Mouse (Mus musculus) lung, adult 18-20 months (tissue): Measurements from ENCODE around the gene Hist1h2bn.
"Not testable (repeated sequence)": the region's sequence is repeated elsewhere in the genome, so short reads cannot be mapped to it uniquely, and the experiment has no call there.

Experiments
- DNase-seq, 2 experiments: peaks; one replicate each; pipeline ENCODE4 v3.0.0; 2022; ENCODE audit warnings: mixed read lengths in 2 of 2

Gene Hist1h2bn

GRCm38 (mm10) chr13:21782361-21783254 lies 28.7 kb downstream of the Hist1h2bn start:
- not testable (repeated sequence) for DNase-seq

DNA sequence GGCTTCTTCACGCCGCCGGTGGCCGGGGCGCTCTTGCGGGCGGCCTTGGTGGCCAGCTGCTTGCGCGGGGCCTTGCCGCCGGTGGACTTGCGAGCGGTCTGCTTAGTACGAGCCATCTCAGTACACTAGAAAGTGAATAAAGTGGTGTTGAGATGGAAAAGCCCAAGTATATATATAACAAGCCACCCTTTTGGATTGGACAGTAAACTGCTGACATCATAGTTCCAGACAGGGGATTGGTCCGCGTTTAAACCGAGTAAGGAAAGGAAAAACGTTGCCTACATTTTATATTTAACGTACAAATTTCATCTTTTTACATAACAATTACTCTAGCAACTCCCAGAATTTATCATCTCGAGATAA lies 29.3 kb downstream of the Hist1h2bn start, which contains the start of gene Hist1h3i:
TSS of gene Hist1h3i (minus strand) at position 116 of the 363 bp plus-strand sequence.
- peak; percentile 12 to 27 for DNase-seq

- peak in 1 of 2 experiments; percentile 7 for DNase-seq
Measured at GRCm38 (mm10) chr13:21783734-21784161, 29.8 kb downstream of the Hist1h2bn start.

GRCm38 (mm10) chr13:21784311-21784710 lies 30.4 kb downstream of the Hist1h2bn start:
- no peak for DNase-seq

- DNase-seq, result no peak
Measured at GRCm38 (mm10) chr13:21786189-21786898, 32.4 kb downstream of the Hist1h2bn start.

GRCm38 (mm10) chr13:21786899-21787629 lies 33.1 kb downstream of the Hist1h2bn start, which contains the start of the genes Hist1h2an and Hist1h2bp:
TSS of gene Hist1h2an (minus strand) at chr13:21787218.
TSS of gene Hist1h2bp (plus strand) at chr13:21787461.
- DNase-seq, result peak; percentile 77 to 88

GRCm38 (mm10) chr13:21787760-21788593 lies 34.1 kb downstream of the Hist1h2bn start:
- no peak for DNase-seq

DNA sequence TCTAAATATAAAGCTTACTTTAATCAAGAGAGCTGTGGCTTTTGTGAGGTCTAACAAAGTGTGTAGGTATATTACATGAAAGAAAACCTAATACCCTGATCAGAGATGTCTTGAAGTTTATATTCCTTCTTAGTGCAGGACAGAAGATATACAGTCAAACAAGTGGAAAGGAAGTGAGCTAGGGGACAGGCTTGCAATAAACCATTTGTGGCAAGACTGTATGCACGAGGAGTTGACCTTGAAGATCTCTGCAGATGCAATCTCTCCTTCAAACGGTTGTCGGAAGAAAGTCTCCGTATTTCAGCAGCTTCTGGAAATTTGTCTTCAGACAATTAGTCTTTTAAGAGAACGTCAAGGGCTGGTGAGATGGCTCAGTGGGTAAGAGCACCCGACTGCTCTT lies 36.0 kb downstream of the Hist1h2bn start:
- no peak for DNase-seq

DNA sequence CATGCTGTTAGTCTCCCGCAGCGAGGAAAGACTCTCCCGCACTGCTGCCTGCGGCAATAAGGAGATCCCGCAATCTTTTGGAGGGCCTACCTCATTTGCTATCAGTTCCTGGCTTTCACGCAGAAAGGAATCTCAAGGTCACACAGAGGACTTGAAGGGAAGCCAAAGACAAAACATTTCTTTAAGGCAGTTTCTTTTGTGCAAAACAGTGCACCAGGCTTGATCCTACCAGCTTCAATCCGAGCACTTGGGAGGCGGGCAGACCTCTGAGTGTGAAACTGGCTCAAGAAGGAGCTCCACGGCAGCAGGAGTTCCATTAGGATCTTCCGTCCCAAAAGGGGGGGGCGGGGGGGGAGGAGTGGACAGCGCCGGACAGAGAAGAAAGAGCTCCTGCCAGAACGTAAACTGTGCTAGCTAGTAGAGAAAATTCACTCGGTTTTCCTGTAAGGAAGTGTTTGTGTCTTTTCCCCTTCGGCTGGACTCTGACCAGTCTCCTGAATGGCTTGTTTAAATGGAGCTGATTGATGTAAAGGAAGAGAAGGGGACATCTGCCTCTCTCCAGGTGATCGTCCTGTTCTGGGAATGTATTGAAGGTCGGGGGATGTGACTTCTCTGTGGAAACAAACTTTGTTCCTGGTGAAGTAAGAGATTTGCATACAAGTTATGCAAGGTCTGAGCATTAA lies 36.8 kb downstream of the Hist1h2bn start:
- no peak for DNase-seq

- DNase-seq, result no peak
Measured at GRCm38 (mm10) chr13:21795584-21795983, 41.7 kb downstream of the Hist1h2bn start.

DNA sequence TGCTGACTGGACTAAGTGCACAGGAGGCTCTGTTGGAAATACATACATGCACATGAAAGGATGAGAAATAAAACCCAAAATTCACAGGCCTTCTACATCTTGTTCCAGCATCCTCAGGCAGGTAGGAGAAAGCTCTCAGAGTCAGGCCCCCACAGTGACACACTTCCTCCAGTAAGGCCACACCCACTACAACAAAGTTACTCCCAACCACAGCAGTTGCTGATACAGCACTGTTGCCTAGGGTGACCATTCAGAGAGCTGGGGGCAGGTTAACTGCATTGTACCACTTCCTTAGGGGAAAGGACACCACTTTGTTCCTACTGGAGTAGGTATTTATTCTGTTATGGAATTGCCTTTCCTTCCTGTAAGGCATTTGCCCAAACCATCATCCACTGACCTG lies 43.2 kb downstream of the Hist1h2bn start:
- not testable (repeated sequence) for DNase-seq

- DNase-seq, result not testable (repeated sequence)
Measured at GRCm38 (mm10) chr13:21803058-21803457, 49.1 kb downstream of the Hist1h2bn start.
